Mouse (Mus musculus): ENCODE data around the gene Slc39a3. TPM values are rescaled to one million over a fixed set of nuclear protein-coding genes. Genes with fewer than 3 reads are reported as not detected.
"Not testable (repeated sequence)": the region's sequence is repeated elsewhere in the genome, so short reads cannot be mapped to it uniquely, and the experiment has no call there.

The Slc39a3 gene
- polyA plus RNA-seq, 1 experiment, result 1.5 TPM

DNA sequence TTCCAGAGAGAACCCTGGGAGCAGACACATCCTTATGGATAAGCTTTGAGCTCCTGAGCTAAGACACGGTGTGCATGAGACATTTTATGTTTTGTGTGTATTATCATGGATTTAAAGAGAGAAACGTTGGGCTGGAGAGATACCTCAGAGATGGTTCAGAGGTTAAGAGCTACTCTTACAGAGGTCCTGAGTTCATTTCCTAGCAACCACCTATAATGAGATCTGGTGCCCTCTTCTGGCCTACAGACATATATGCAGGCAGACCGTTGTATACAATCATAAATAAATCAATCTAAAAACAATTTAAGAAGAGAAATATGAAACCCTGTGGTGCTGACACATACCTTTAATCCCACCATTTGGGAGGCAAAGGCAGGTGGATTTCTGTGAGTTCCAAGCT lies 46.2 kb downstream of the Slc39a3 start:
- Histone ChIP-seq H3K27me3 (ENCODE audit: control insufficient read depth) (peaks cover 39% of the 10 kb centered on the region), H3K36me3 (ENCODE audit: control insufficient read depth) (no peaks in the 10 kb centered on the region), H3K4me1 (ENCODE audit: control insufficient read depth) (peaks cover 8% of the 10 kb centered on the region), H3K4me3 (replicated peaks) (no peak overlapping the region), H3K9me3 (ENCODE audit: control insufficient read depth, low read length) (no peaks in the 10 kb centered on the region)
- TF ChIP-seq GATA1 (IDR thresholded peaks at IDR 0.05; ENCODE audit: low read length), result no peak
- no peak for TF ChIP-seq TAL1 (IDR thresholded peaks at IDR 0.05; ENCODE audit: low read length)

- peaks cover 8% of the 10 kb centered on the region for H3K4me1 ChIP-seq (ENCODE audit: control insufficient read depth)
- peaks cover 45% of the 10 kb centered on the region for H3K27me3 ChIP-seq (ENCODE audit: control insufficient read depth)
- H3K36me3 ChIP-seq (ENCODE audit: control insufficient read depth), result no peaks in the 10 kb centered on the region
- no peak overlapping the region for H3K4me3 ChIP-seq (replicated peaks)
- TF ChIP-seq TAL1 (IDR thresholded peaks at IDR 0.05; ENCODE audit: low read length) (no peak), GATA1 (IDR thresholded peaks at IDR 0.05; ENCODE audit: low read length) (no peak)
- no peaks in the 10 kb centered on the region for H3K9me3 ChIP-seq (ENCODE audit: control insufficient read depth, low read length)
These were observed 46.8 kb downstream of the Slc39a3 start for GRCm38 (mm10) chr10:80990406-80990805.

GRCm38 (mm10) chr10:80989854-80990253 lies 47.4 kb downstream of the Slc39a3 start:
- H3K9me3 ChIP-seq (ENCODE audit: control insufficient read depth, low read length); H3K36me3 ChIP-seq (ENCODE audit: control insufficient read depth); H3K4me3 ChIP-seq (replicated peaks); H3K4me1 ChIP-seq (ENCODE audit: control insufficient read depth): not testable (repeated sequence)
- peaks cover 48% of the 10 kb centered on the region for H3K27me3 ChIP-seq (ENCODE audit: control insufficient read depth)

- Histone ChIP-seq H3K9me3 (ENCODE audit: control insufficient read depth, low read length) (no peaks in the 10 kb centered on the region), H3K36me3 (ENCODE audit: control insufficient read depth) (no peaks in the 10 kb centered on the region), H3K4me1 (ENCODE audit: control insufficient read depth) (no peaks in the 10 kb centered on the region), H3K27me3 (ENCODE audit: control insufficient read depth) (peaks cover 49% of the 10 kb centered on the region), H3K4me3 (replicated peaks) (no peak overlapping the region)
- TF ChIP-seq TAL1 (IDR thresholded peaks at IDR 0.05; ENCODE audit: low read length), result no peak
- TF ChIP-seq GATA1 (IDR thresholded peaks at IDR 0.05; ENCODE audit: low read length), result no peak
These were observed 47.8 kb downstream of the Slc39a3 start for GRCm38 (mm10) chr10:80989446-80989845.

DNA sequence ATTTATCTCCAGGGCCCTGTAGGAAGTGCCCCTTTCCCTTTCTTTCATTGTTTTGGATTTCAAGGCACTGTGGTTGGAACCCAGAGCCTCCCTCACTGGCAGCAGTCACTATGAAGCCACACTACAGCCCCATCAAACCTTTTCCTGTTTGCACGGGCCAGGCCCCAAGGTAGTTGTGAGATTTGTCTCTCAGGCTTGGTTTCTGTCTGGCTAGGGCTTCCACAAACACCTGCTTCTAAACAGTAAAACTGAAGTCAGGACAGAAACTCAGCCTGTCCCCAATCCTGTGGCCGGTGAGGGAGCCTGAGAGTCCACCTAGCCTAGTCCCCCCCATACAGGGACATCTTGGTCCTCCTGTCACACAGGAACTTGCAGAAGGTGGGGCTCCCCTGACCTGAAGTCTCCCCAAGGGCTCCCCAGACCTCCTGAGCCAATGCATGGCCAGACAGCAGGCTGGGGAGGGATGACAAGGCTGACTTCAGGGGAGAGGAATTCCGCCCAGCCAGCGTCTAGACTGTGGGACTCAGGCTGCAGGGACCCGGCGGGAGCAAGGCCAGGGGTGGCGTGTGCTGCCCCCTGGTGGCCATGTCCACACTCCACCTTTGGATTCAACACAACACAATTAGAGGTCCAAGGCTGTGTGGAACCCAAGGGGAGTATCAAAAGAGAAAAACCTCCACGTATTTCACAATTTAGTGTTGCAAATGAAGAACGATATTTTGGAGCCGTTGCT lies 49.4 kb downstream of the Slc39a3 start:
- Histone ChIP-seq H3K27me3 (ENCODE audit: control insufficient read depth) (peaks cover 47% of the 10 kb centered on the region), H3K36me3 (ENCODE audit: control insufficient read depth) (no peaks in the 10 kb centered on the region), H3K4me1 (ENCODE audit: control insufficient read depth) (no peaks in the 10 kb centered on the region), H3K4me3 (replicated peaks) (no peak overlapping the region), H3K9me3 (ENCODE audit: control insufficient read depth, low read length) (no peaks in the 10 kb centered on the region)
- TF ChIP-seq TAL1 (IDR thresholded peaks at IDR 0.05; ENCODE audit: low read length), result no peak
- no peak for TF ChIP-seq GATA1 (IDR thresholded peaks at IDR 0.05; ENCODE audit: low read length)

GRCm38 (mm10) chr10:80986754-80987153 lies 50.5 kb downstream of the Slc39a3 start:
- no peaks in the 10 kb centered on the region for H3K4me1 ChIP-seq (ENCODE audit: control insufficient read depth)
- peaks cover 44% of the 10 kb centered on the region for H3K27me3 ChIP-seq (ENCODE audit: control insufficient read depth)
- no peak for TF ChIP-seq TAL1 (IDR thresholded peaks at IDR 0.05; ENCODE audit: low read length)
- no peak for TF ChIP-seq GATA1 (IDR thresholded peaks at IDR 0.05; ENCODE audit: low read length)
- H3K9me3 ChIP-seq (ENCODE audit: control insufficient read depth, low read length), result no peaks in the 10 kb centered on the region
- no peaks in the 10 kb centered on the region for H3K36me3 ChIP-seq (ENCODE audit: control insufficient read depth)
- H3K4me3 ChIP-seq (replicated peaks), result no peak overlapping the region

DNA sequence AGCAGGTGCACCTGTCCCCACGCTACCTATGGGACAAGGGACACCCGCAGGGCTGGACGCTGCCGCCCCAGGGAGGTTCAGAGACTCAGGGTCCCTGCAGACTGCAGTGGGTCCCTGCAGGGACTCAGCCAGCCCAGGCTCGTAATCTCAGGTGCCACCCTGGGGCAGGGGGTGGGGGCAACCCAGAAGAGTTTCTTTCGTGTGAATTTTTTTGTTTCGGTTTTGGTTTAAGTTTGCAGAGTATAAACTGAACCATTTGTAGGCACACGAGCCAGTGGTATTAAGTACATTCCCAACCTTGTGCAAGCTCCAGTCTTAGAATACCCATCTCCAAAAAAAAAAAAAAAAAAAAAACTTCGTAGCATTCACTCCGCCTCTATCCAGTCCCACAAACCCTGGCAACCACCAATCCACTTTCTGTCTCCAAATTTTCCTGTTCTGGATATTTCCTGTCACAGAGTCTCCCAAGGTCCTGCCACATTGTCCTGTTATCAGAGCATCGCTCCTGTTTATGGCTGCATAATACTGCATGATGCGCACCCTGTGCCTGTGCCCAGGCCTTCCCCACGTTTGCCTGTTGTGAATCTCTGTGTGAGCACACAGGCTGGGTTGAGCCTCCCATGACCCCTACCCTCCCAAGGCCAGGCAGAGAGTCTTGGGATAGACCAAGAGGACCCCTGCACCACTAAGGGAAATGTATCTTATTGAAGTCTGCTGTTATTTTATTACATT lies 51.1 kb downstream of the Slc39a3 start:
- Histone ChIP-seq H3K9me3 (ENCODE audit: control insufficient read depth, low read length) (no peaks in the 10 kb centered on the region), H3K36me3 (ENCODE audit: control insufficient read depth) (no peaks in the 10 kb centered on the region), H3K27me3 (ENCODE audit: control insufficient read depth) (peaks cover 43% of the 10 kb centered on the region), H3K4me1 (ENCODE audit: control insufficient read depth) (no peaks in the 10 kb centered on the region), H3K4me3 (replicated peaks) (peak overlapping the region; percentile 23)
- TF ChIP-seq TAL1 (IDR thresholded peaks at IDR 0.05; ENCODE audit: low read length), result no peak
- TF ChIP-seq GATA1 (IDR thresholded peaks at IDR 0.05; ENCODE audit: low read length), result no peak

- Histone ChIP-seq H3K36me3 (ENCODE audit: control insufficient read depth) (no peaks in the 10 kb centered on the region), H3K9me3 (ENCODE audit: control insufficient read depth, low read length) (no peaks in the 10 kb centered on the region), H3K4me3 (replicated peaks) (peak overlapping the region; percentile 23), H3K27me3 (ENCODE audit: control insufficient read depth) (peaks cover 43% of the 10 kb centered on the region), H3K4me1 (ENCODE audit: control insufficient read depth) (no peaks in the 10 kb centered on the region)
- TF ChIP-seq GATA1 (IDR thresholded peaks at IDR 0.05; ENCODE audit: low read length) (no peak), TAL1 (IDR thresholded peaks at IDR 0.05; ENCODE audit: low read length) (no peak)
These were observed 51.8 kb downstream of the Slc39a3 start for GRCm38 (mm10) chr10:80985241-80985969.

DNA sequence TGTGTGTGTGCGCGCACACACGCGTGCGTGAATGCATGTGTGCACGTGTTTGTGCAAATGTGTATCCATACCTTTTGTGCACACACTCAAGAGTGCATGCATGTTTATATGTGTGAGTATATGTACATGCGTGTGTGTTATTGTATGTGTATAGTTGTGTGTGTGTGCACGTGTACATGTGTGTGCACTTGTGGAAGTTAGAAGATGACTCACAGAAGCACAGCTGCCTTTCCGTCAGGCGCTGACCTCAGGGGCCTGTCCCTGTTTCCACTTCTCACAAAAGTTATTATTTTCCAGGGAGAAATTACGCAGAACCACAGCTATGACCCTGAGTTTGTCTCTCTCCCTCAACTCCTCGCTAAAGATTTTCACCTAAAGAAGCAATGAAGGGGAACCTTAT lies 53.0 kb downstream of the Slc39a3 start:
- H3K4me1 ChIP-seq (ENCODE audit: control insufficient read depth), result no peaks in the 10 kb centered on the region
- no peaks in the 10 kb centered on the region for H3K9me3 ChIP-seq (ENCODE audit: control insufficient read depth, low read length)
- no peak overlapping the region for H3K4me3 ChIP-seq (replicated peaks)
- TF ChIP-seq GATA1 (IDR thresholded peaks at IDR 0.05; ENCODE audit: low read length), result no peak
- no peak for TF ChIP-seq TAL1 (IDR thresholded peaks at IDR 0.05; ENCODE audit: low read length)
- H3K27me3 ChIP-seq (ENCODE audit: control insufficient read depth), result peaks cover 40% of the 10 kb centered on the region
- H3K36me3 ChIP-seq (ENCODE audit: control insufficient read depth), result no peaks in the 10 kb centered on the region

All from erythroblast, embryonic 14.5 days (primary cell).